Mouse (Mus musculus) CH12.LX (cell line): ENCODE data around the gene Ptger2. TPM values are rescaled to one million over a fixed set of nuclear protein-coding genes. Genes with fewer than 3 reads are reported as not detected.
A peak's percentile ranks its signal among the peaks of the same experiment; 100 is the strongest.

ENCODE experiments used
- DNase-seq: peaks from one replicate; pipeline ENCODE4 v3.0.0-alpha.2; 2013; ENCODE audit errors: extremely low read depth
- H3K27ac ChIP-seq: 2 replicates; pipeline ENCODE4 v1.5.1; 2012; ENCODE audit warnings: low read depth, mild to moderate bottlenecking, control low read depth, moderate library complexity; ENCODE audit not compliant: insufficient read depth
- H3K27me3 ChIP-seq: replicated peaks from 2 replicates; pipeline ENCODE3; 2012; ENCODE audit warnings: inconsistent platforms
- H3K36me3 ChIP-seq, 2 experiments: replicated peaks in 1 of 2; 2 replicates each; pipeline versions ENCODE3 to v1.6.1; 2012; ENCODE audit warnings: inconsistent platforms in 1 of 2, low read length in 1 of 2, mild to moderate bottlenecking in 1 of 2, mixed read lengths in 1 of 2, moderate library complexity in 1 of 2; ENCODE audit not compliant: control insufficient read depth in 1 of 2, insufficient read depth in 1 of 2
- H3K4me1 ChIP-seq, 2 experiments: 2 replicates each; pipeline ENCODE4 v1.6.1; 2012; ENCODE audit warnings: inconsistent platforms in 1 of 2, moderate library complexity in 1 of 2; ENCODE audit not compliant: insufficient read depth in 2 of 2, control insufficient read depth in 1 of 2
- H3K4me2 ChIP-seq: 2 replicates; pipeline ENCODE4 v1.6.1; 2012; ENCODE audit warnings: low read depth, mild to moderate bottlenecking, control low read depth; ENCODE audit not compliant: poor library complexity, insufficient read depth, severe bottlenecking
- H3K4me3 ChIP-seq, 3 experiments: fragments of 150-350 bp in 1 of 3; sonication (generic) in 1 of 3; replicated peaks in 1 of 3; 2 replicates each; pipeline versions ENCODE3 to v1.5.1; 2011 to 2012; ENCODE audit warnings: low read depth in 2 of 3, low read length in 2 of 3, mild to moderate bottlenecking in 2 of 3, moderate library complexity in 2 of 3, control low read depth in 1 of 3, improper control_type of control experiment in 1 of 3, inconsistent platforms in 1 of 3, mixed read lengths in 1 of 3; ENCODE audit not compliant: poor library complexity in 1 of 3
- H3K79me2 ChIP-seq: replicated peaks from 2 replicates; pipeline ENCODE4 v1.6.1; 2012; ENCODE audit warnings: mild to moderate bottlenecking, moderate library complexity; ENCODE audit not compliant: control insufficient read depth, poor library complexity, insufficient read depth, severe bottlenecking; ENCODE audit errors: extremely low read depth
- H3K9ac ChIP-seq: 2 replicates; pipeline ENCODE4 v1.6.1; 2012; ENCODE audit warnings: low read depth, mild to moderate bottlenecking, control low read depth, moderate library complexity; ENCODE audit not compliant: insufficient read depth
- H3K9me3 ChIP-seq: replicated peaks from 2 replicates; pipeline ENCODE3; 2012; ENCODE audit warnings: low read length, inconsistent platforms, mixed read lengths
- BHLHE40 ChIP-seq: IDR thresholded peaks from 2 replicates; pipeline ENCODE4 v1.6.1; 2011; ENCODE audit warnings: mild to moderate bottlenecking, low read depth, low read length, improper control_type of control experiment
- E2F4 ChIP-seq: IDR thresholded peaks from 2 replicates; pipeline ENCODE4 v1.6.1; 2011; ENCODE audit warnings: low read depth, low read length, improper control_type of control experiment; ENCODE audit not compliant: insufficient replicate concordance
- ELF1 ChIP-seq: IDR thresholded peaks from 2 replicates; pipeline ENCODE4 v1.6.1; 2014; ENCODE audit warnings: low read depth, mild to moderate bottlenecking, inconsistent platforms, low read length, improper control_type of control experiment
- EP300 ChIP-seq: IDR thresholded peaks from 2 replicates; pipeline ENCODE4 v1.6.1; 2011; ENCODE audit warnings: low read length, improper control_type of control experiment
- GABPA ChIP-seq: IDR thresholded peaks from 2 replicates; pipeline ENCODE4 v1.6.1; 2012; ENCODE audit warnings: low read depth, low read length, improper control_type of control experiment, inconsistent platforms; ENCODE audit not compliant: insufficient replicate concordance
- JUND ChIP-seq: conservative IDR thresholded peaks from 2 replicates; pipeline ENCODE4 v1.6.1; 2011; ENCODE audit warnings: low read depth, low read length, improper control_type of control experiment
- KAT2A ChIP-seq: IDR thresholded peaks from 2 replicates; pipeline ENCODE4 v1.6.1; 2012; ENCODE audit warnings: low read length, improper control_type of control experiment, inconsistent platforms; ENCODE audit not compliant: insufficient replicate concordance
- MAFK ChIP-seq: IDR thresholded peaks from 2 replicates; pipeline ENCODE4 v1.6.1; 2011; ENCODE audit warnings: low read length, improper control_type of control experiment; ENCODE audit not compliant: insufficient replicate concordance
- MAZ ChIP-seq: IDR thresholded peaks from 2 replicates; pipeline ENCODE4 v1.6.1; 2012; ENCODE audit warnings: low read depth, mild to moderate bottlenecking, inconsistent platforms, low read length, improper control_type of control experiment, moderate library complexity
- MXI1 ChIP-seq: IDR thresholded peaks from 2 replicates; pipeline ENCODE4 v1.6.1; 2011; ENCODE audit warnings: mild to moderate bottlenecking, low read depth, low read length, improper control_type of control experiment
- MYC ChIP-seq: IDR thresholded peaks from 2 replicates; pipeline ENCODE4 v1.6.1; 2011; ENCODE audit warnings: low read depth, mild to moderate bottlenecking, improper control_type of control experiment, low read length
- NELFE ChIP-seq: IDR thresholded peaks from 2 replicates; pipeline ENCODE4 v1.6.1; 2011; ENCODE audit warnings: low read depth, low read length, improper control_type of control experiment
- POLR2A ChIP-seq: IDR thresholded peaks from 2 replicates; pipeline ENCODE4 v1.6.1; 2011; ENCODE audit warnings: low read depth, mild to moderate bottlenecking, improper control_type of control experiment, low read length
- RAD21 ChIP-seq: IDR thresholded peaks from 2 replicates; pipeline ENCODE4 v1.6.1; 2011; ENCODE audit warnings: low read depth, mild to moderate bottlenecking, low read length, improper control_type of control experiment, moderate library complexity
- SIN3A ChIP-seq: IDR thresholded peaks from 2 replicates; pipeline ENCODE4 v1.6.1; 2012; ENCODE audit warnings: low read length, improper control_type of control experiment, inconsistent platforms
- SMC3 ChIP-seq: IDR thresholded peaks from 2 replicates; pipeline ENCODE4 v1.6.1; 2011; ENCODE audit warnings: low read depth, low read length, improper control_type of control experiment
- TCF12 ChIP-seq: IDR thresholded peaks from 2 replicates; pipeline ENCODE4 v1.6.1; 2014; ENCODE audit warnings: low read depth, mild to moderate bottlenecking, inconsistent platforms, low read length, improper control_type of control experiment
- UBTF ChIP-seq: IDR thresholded peaks from 2 replicates; pipeline ENCODE4 v1.6.1; 2012; ENCODE audit warnings: low read depth, mild to moderate bottlenecking, inconsistent platforms, low read length, improper control_type of control experiment, moderate library complexity
- USF1 ChIP-seq: IDR thresholded peaks from 2 replicates; pipeline ENCODE4 v1.6.1; 2014; ENCODE audit warnings: low read depth, mild to moderate bottlenecking, inconsistent platforms, low read length, improper control_type of control experiment
- USF2 ChIP-seq: conservative IDR thresholded peaks from 2 replicates; pipeline ENCODE4 v1.6.1; 2011; ENCODE audit warnings: low read depth, low read length, improper control_type of control experiment
- ZKSCAN1 ChIP-seq: IDR thresholded peaks from 2 replicates; pipeline ENCODE4 v1.6.1; 2012; ENCODE audit warnings: low read depth, inconsistent platforms, low read length, improper control_type of control experiment, borderline replicate concordance
- ZNF384 ChIP-seq: IDR thresholded peaks from 2 replicates; pipeline ENCODE4 v1.6.1; 2012; ENCODE audit warnings: low read depth, low read length, improper control_type of control experiment, inconsistent platforms
- dilution Hi-C: fragments of 300-500 bp; cut with MboI; formaldehyde crosslinking; loops from 2 replicates; pipeline ENCODE4 v1.14.3; 2020; ENCODE audit warnings: low sequenced_read_pairs; ENCODE audit not compliant: extremely low pct_unique_long_range_greater_than_20kb, extremely low pct_ligation_motif_present
- in situ Hi-C: fragments of 300-500 bp; cut with MboI; formaldehyde crosslinking; loops from 3 replicates; pipeline ENCODE4 v1.14.3; 2019; ENCODE audit warnings: low sequenced_read_pairs, low pct_ligation_motif_present, low pct_unique_long_range_greater_than_20kb, mixed read lengths
- polyA plus RNA-seq: library from polyadenylated mRNA; unstranded; fragments of >175 nt; gene quantifications from 2 replicates; pipeline ENCODE4 v1.2.1, GENCODE M21; 2012; ENCODE audit warnings: low read depth; ENCODE audit not compliant: insufficient read length
- total RNA-seq, 2 experiments: library from RNA; depleted of rRNA; stranded (reverse); fragments of 300-350 nt in 1 of 2; fragments of >200 nt in 1 of 2; gene quantifications; 2 replicates each; pipeline ENCODE4 v1.2.3; 2012 to 2014

Gene Ptger2
- total and polyA plus RNA-seq, 3 experiments = not detected

GRCm38 (mm10) chr14:45040851-45041475 lies 53.0 kb downstream of the Ptger2 start:
- H3K9ac ChIP-seq = no peak overlapping the region
- in situ Hi-C loops (no loop called here), dilution Hi-C loops (no loop called here)
- peak; percentile 57; the same call in 1 of the 2 replicates for TF ChIP-seq EP300
- TF ChIP-seq BHLHE40 = peak; percentile 88
- TF ChIP-seq RAD21 = no peak
- TF ChIP-seq ZNF384 = peak; percentile 74
- TF ChIP-seq UBTF = no peak
- DNase-seq = peak; percentile 57
- H3K4me2 ChIP-seq = peak overlapping the region; percentile 15; the same call in 1 of the 2 replicates
- H3K4me1 ChIP-seq = peaks cover 22 to 52% of the 10 kb centered on the region in 2 experiments
- H3K27me3 ChIP-seq = no peaks in the 10 kb centered on the region
- no peaks in the 10 kb centered on the region for H3K79me2 ChIP-seq
- no peaks in the 10 kb centered on the region for H3K9me3 ChIP-seq
- no peaks in the 10 kb centered on the region for H3K36me3 ChIP-seq
- H3K4me3 ChIP-seq = no peak overlapping the region
- H3K27ac ChIP-seq = no peak overlapping the region

GRCm38 (mm10) chr14:45048128-45048527 lies 60.1 kb downstream of the Ptger2 start:
- no peak for DNase-seq
- Histone ChIP-seq H3K4me3 (no peak overlapping the region), H3K4me1 (peaks cover 10 to 25% of the 10 kb centered on the region in 2 experiments), H3K27ac (no peak overlapping the region), H3K9me3 (no peaks in the 10 kb centered on the region), H3K4me2 (no peak overlapping the region), H3K36me3 (no peaks in the 10 kb centered on the region), H3K9ac (no peak overlapping the region), H3K79me2 (no peaks in the 10 kb centered on the region), H3K27me3 (no peaks in the 10 kb centered on the region)
- in situ Hi-C loops (no loop called here), dilution Hi-C loops (no loop called here)
- TF ChIP-seq USF2 = no peak
- TF ChIP-seq ELF1 = no peak
- no peak for TF ChIP-seq RAD21
- TF ChIP-seq MXI1 = no peak
- TF ChIP-seq MYC = no peak
- TF ChIP-seq USF1 = no peak
- TF ChIP-seq MAZ = no peak
- TF ChIP-seq ZKSCAN1 = no peak
- TF ChIP-seq NELFE = no peak
- TF ChIP-seq TCF12 = no peak
- TF ChIP-seq GABPA = no peak
- TF ChIP-seq POLR2A = no peak
- TF ChIP-seq JUND = no peak
- no peak for TF ChIP-seq SIN3A
- no peak for TF ChIP-seq E2F4
- no peak for TF ChIP-seq BHLHE40
- no peak for TF ChIP-seq MAFK
- no peak for TF ChIP-seq EP300
- TF ChIP-seq KAT2A = no peak
- no peak for TF ChIP-seq SMC3
